Mouse (Mus musculus) limb, embryonic 13.5 days (tissue): ENCODE results near the gene Cpe. TPM values are rescaled to one million over a fixed set of nuclear protein-coding genes. Genes with fewer than 3 reads are reported as not detected.
A peak's percentile ranks its signal among the peaks of the same experiment; 100 is the strongest.

ENCODE experiments used
- ATAC-seq: fragments of 200-750 bp; cut with Nextera tagmentation; 2 replicates; pipeline ENCODE4 v1.8.0; 2017; ENCODE audit warnings: low read depth, moderate number of reproducible peaks, moderate TSS enrichment; ENCODE audit not compliant: low FRiP score
- H3K27ac ChIP-seq: fragments of 300-500 bp; sonication (generic); 2 replicates; pipeline ENCODE4 v1.5.1; 2015; ENCODE audit warnings: inconsistent platforms, mild to moderate bottlenecking, moderate library complexity
- H3K27me3 ChIP-seq: fragments of 300-500 bp; sonication (generic); 2 replicates; pipeline ENCODE4 v1.6.1; 2015; ENCODE audit warnings: mild to moderate bottlenecking, inconsistent platforms
- H3K36me3 ChIP-seq: fragments of 300-500 bp; sonication (generic); 2 replicates; pipeline ENCODE4 v1.6.1; 2015; ENCODE audit warnings: inconsistent platforms, mild to moderate bottlenecking, moderate library complexity
- H3K4me1 ChIP-seq: fragments of 300-500 bp; sonication (generic); 2 replicates; pipeline ENCODE4 v1.6.1; 2015; ENCODE audit warnings: inconsistent platforms
- H3K4me2 ChIP-seq: fragments of 300-500 bp; sonication (generic); replicated peaks from 2 replicates; pipeline ENCODE4 v1.6.1; 2015; ENCODE audit warnings: inconsistent platforms, mild to moderate bottlenecking, moderate library complexity
- H3K4me3 ChIP-seq: fragments of 300-500 bp; sonication (generic); 2 replicates; pipeline ENCODE4 v1.5.1; 2015; ENCODE audit warnings: moderate library complexity, mild to moderate bottlenecking, inconsistent platforms
- H3K9ac ChIP-seq: fragments of 300-500 bp; sonication (generic); 2 replicates; pipeline ENCODE4 v1.6.1; 2015; ENCODE audit warnings: mild to moderate bottlenecking, inconsistent platforms
- H3K9me3 ChIP-seq: fragments of 300-500 bp; sonication (generic); 2 replicates; pipeline ENCODE4 v1.6.1; 2016; ENCODE audit warnings: inconsistent platforms
- WGBS: fragments of 180-500 bp; shearing (Covaris S2); methylation state at CpG from one replicate; pipeline ENCODE4 v1.1.7; 2015; 5-methylcytosine and 5-hydroxymethylcytosine counted together
- polyA plus RNA-seq: library from polyadenylated mRNA; unstranded; fragments of >200 nt; fragmentation: Nextera tagmentation; extraction: Ambion mirVana; gene quantifications from 2 replicates; pipeline ENCODE4 v1.2.1, GENCODE M21; 2015

The Cpe gene
- polyA plus RNA-seq, 1 experiment from 2014 or later: 245 TPM

GRCm38 (mm10) chr8:64624603-64625037 is 68.2 kb downstream of the Cpe start:
- Histone ChIP-seq H3K27me3 (no peaks in the 10 kb centered on the region), H3K36me3 (no peaks in the 10 kb centered on the region; the same call in 1 of the 2 replicates), H3K27ac (no peak overlapping the region), H3K4me3 (no peak overlapping the region), H3K4me1 (no peaks in the 10 kb centered on the region; the same call in 1 of the 2 replicates), H3K4me2 (no peak overlapping the region), H3K9me3 (no peaks in the 10 kb centered on the region), H3K9ac (no peak overlapping the region)
- 82% methylated on average over 10 of the region's 10 CpGs for WGBS
- no peak for ATAC-seq

- H3K36me3 ChIP-seq: peaks cover 17% of the 10 kb centered on the region
- H3K4me1 ChIP-seq: no peaks in the 10 kb centered on the region; the same call in 1 of the 2 replicates
- H3K27ac ChIP-seq: no peak overlapping the region
- no peak for ATAC-seq
- H3K27me3 ChIP-seq: no peaks in the 10 kb centered on the region
- WGBS: 85% methylated on average over 7 of the region's 7 CpGs
- no peak overlapping the region for H3K4me3 ChIP-seq
- no peak overlapping the region for H3K9ac ChIP-seq
- no peaks in the 10 kb centered on the region for H3K9me3 ChIP-seq
- no peak overlapping the region for H3K4me2 ChIP-seq
Measured at GRCm38 (mm10) chr8:64620365-64621150, 72.3 kb downstream of the Cpe start.

- H3K4me1 ChIP-seq: no peaks in the 10 kb centered on the region; the same call in 1 of the 2 replicates
Measured at GRCm38 (mm10) chr8:64619661-64620060, 73.2 kb downstream of the Cpe start.

GRCm38 (mm10) chr8:64618618-64619017 is 74.2 kb downstream of the Cpe start:
- Histone ChIP-seq H3K36me3 (peaks cover 24% of the 10 kb centered on the region), H3K27ac (no peak overlapping the region), H3K4me2 (no peak overlapping the region), H3K4me1 (no peaks in the 10 kb centered on the region; the same call in 1 of the 2 replicates), H3K9me3 (no peaks in the 10 kb centered on the region), H3K27me3 (no peaks in the 10 kb centered on the region), H3K4me3 (no peak overlapping the region), H3K9ac (no peak overlapping the region)
- ATAC-seq: peak; percentile 40
- WGBS: 48% methylated on average over 11 of the region's 11 CpGs

More at GRCm38 (mm10) chr8:64619661-64620060, 73.2 kb downstream of the Cpe start:
- ATAC-seq: no peak
- Histone ChIP-seq H3K4me2 (no peak overlapping the region), H3K9ac (no peak overlapping the region), H3K27ac (no peak overlapping the region), H3K36me3 (peaks cover 24% of the 10 kb centered on the region), H3K9me3 (no peaks in the 10 kb centered on the region), H3K4me3 (no peak overlapping the region), H3K27me3 (no peaks in the 10 kb centered on the region)
- WGBS: 93% methylated on average over 8 of the region's 8 CpGs

GRCm38 (mm10) chr8:64616566-64616965 is 76.3 kb downstream of the Cpe start:
- no peaks in the 10 kb centered on the region for H3K27me3 ChIP-seq
- no peaks in the 10 kb centered on the region for H3K4me1 ChIP-seq
- H3K4me2 ChIP-seq: no peak overlapping the region
- H3K36me3 ChIP-seq: peaks cover 30% of the 10 kb centered on the region
- ATAC-seq: no peak
- H3K4me3 ChIP-seq: no peak overlapping the region
- WGBS: 76% methylated on average over 3 of the region's 3 CpGs
- H3K27ac ChIP-seq: no peak overlapping the region
- no peaks in the 10 kb centered on the region for H3K9me3 ChIP-seq
- no peak overlapping the region for H3K9ac ChIP-seq

- 78% methylated on average over 4 of the region's 4 CpGs for WGBS
- H3K9me3 ChIP-seq: no peaks in the 10 kb centered on the region
- H3K9ac ChIP-seq: no peak overlapping the region
- no peaks in the 10 kb centered on the region for H3K27me3 ChIP-seq
- no peak overlapping the region for H3K27ac ChIP-seq
- peaks cover 30% of the 10 kb centered on the region for H3K36me3 ChIP-seq
- H3K4me2 ChIP-seq: no peak overlapping the region
- no peaks in the 10 kb centered on the region for H3K4me1 ChIP-seq
- H3K4me3 ChIP-seq: no peak overlapping the region
- ATAC-seq: no peak
Measured at GRCm38 (mm10) chr8:64615459-64615858, 77.4 kb downstream of the Cpe start.

- no peak for ATAC-seq
- no peaks in the 10 kb centered on the region for H3K9me3 ChIP-seq
- H3K4me2 ChIP-seq: no peak overlapping the region
- no peak overlapping the region for H3K9ac ChIP-seq
- H3K27me3 ChIP-seq: no peaks in the 10 kb centered on the region
- H3K36me3 ChIP-seq: peaks cover 39% of the 10 kb centered on the region
- 75% methylated on average over 5 of the region's 5 CpGs for WGBS
- no peak overlapping the region for H3K4me3 ChIP-seq
- no peak overlapping the region for H3K27ac ChIP-seq
- no peaks in the 10 kb centered on the region for H3K4me1 ChIP-seq
Measured at GRCm38 (mm10) chr8:64613663-64614062, 79.2 kb downstream of the Cpe start.

GRCm38 (mm10) chr8:64611210-64611974 is 81.5 kb downstream of the Cpe start:
- no peaks in the 10 kb centered on the region for H3K4me1 ChIP-seq
- H3K27ac ChIP-seq: no peak overlapping the region
- H3K9ac ChIP-seq: no peak overlapping the region
- peaks cover 39% of the 10 kb centered on the region for H3K36me3 ChIP-seq
- no peaks in the 10 kb centered on the region for H3K27me3 ChIP-seq
- WGBS: 79% methylated on average over 11 of the region's 11 CpGs
- no peaks in the 10 kb centered on the region for H3K9me3 ChIP-seq
- H3K4me3 ChIP-seq: no peak overlapping the region
- H3K4me2 ChIP-seq: no peak overlapping the region
- no peak for ATAC-seq

- WGBS: 90% methylated on average over 16 of the region's 16 CpGs
- Histone ChIP-seq H3K4me3 (no peak overlapping the region), H3K4me1 (no peaks in the 10 kb centered on the region), H3K27ac (no peak overlapping the region), H3K27me3 (no peaks in the 10 kb centered on the region), H3K36me3 (peaks cover 44% of the 10 kb centered on the region), H3K9me3 (no peaks in the 10 kb centered on the region), H3K4me2 (no peak overlapping the region), H3K9ac (no peak overlapping the region)
- no peak for ATAC-seq
Measured at GRCm38 (mm10) chr8:64608931-64609330, 83.9 kb downstream of the Cpe start.

- Histone ChIP-seq H3K9ac (no peak overlapping the region), H3K27me3 (no peaks in the 10 kb centered on the region), H3K4me3 (no peak overlapping the region), H3K9me3 (no peaks in the 10 kb centered on the region), H3K4me2 (no peak overlapping the region), H3K4me1 (no peaks in the 10 kb centered on the region), H3K27ac (no peak overlapping the region), H3K36me3 (peaks cover 57% of the 10 kb centered on the region)
- no peak for ATAC-seq
- WGBS: 94% methylated on average over 5 of the region's 5 CpGs
Measured at GRCm38 (mm10) chr8:64606015-64606414, 86.8 kb downstream of the Cpe start.

GRCm38 (mm10) chr8:64598206-64598605 is 94.6 kb downstream of the Cpe start:
- no peak overlapping the region for H3K4me3 ChIP-seq
- H3K36me3 ChIP-seq: peaks cover 28% of the 10 kb centered on the region
- no peaks in the 10 kb centered on the region for H3K4me1 ChIP-seq
- H3K27me3 ChIP-seq: no peaks in the 10 kb centered on the region
- ATAC-seq: no peak
- WGBS: 71% methylated on average over 4 of the region's 4 CpGs
- no peak overlapping the region for H3K27ac ChIP-seq
- no peak overlapping the region for H3K9ac ChIP-seq
- H3K4me2 ChIP-seq: no peak overlapping the region
- H3K9me3 ChIP-seq: no peaks in the 10 kb centered on the region
